Mouse (Mus musculus) lung, adult 2 months (tissue): ENCODE data around the gene Zp1.

Source experiments
- CTCF ChIP-seq: fragments of 200-500 bp; IDR thresholded peaks from 2 replicates; pipeline ENCODE4 v1.5.1; 2011; ENCODE audit warnings: mild to moderate bottlenecking, low read length, control low read depth; ENCODE audit not compliant: insufficient read depth
- POLR2A ChIP-seq: fragments of 200-500 bp; IDR thresholded peaks from 2 replicates; pipeline ENCODE4 v1.6.1; 2011; ENCODE audit warnings: low read depth, mild to moderate bottlenecking, control low read depth, low read length, borderline replicate concordance; ENCODE audit errors: extremely low read depth

DNA sequence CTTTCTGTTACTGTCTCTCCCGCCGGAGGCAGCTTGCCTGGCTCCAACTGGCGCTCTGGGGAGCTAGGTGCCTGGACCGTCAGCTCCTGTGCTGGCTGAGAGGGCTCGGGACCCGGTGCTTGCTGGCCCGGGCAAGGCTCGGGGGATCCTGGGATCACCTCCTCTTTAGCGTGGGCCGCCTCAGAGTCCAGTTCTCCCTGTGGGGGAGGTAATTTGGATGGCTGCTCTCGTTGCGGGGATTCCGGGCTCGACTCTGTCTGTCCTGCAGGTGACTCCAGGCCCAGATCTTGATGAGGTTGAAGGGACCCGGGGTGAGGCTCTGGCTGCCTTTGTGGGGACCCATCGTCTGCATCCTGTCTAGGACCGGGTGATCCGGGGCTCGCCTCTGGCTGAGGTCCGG, 28.0 kb upstream of the Zp1 start:
- no peak for TF ChIP-seq CTCF
- TF ChIP-seq POLR2A = no peak
